Mouse (Mus musculus) liver, adult 2 months (tissue): ENCODE measurements around the gene Rap1gap2. TPM values are rescaled to one million over a fixed set of nuclear protein-coding genes. Genes with fewer than 3 reads are reported as not detected.

Experiments used
- DNase-seq: peaks from one replicate; pipeline ENCODE4 v3.0.0-alpha.2; 2011; ENCODE audit warnings: low read depth, low spot score; ENCODE audit errors: extremely low read depth
- H3K27ac ChIP-seq: fragments of 200-500 bp; replicated peaks from 2 replicates; pipeline ENCODE4 v1.5.1; 2012; ENCODE audit warnings: low read depth, mild to moderate bottlenecking, control low read depth, inconsistent platforms, low read length; ENCODE audit not compliant: insufficient read depth
- H3K27me3 ChIP-seq: fragments of 200-500 bp; 2 replicates; pipeline ENCODE4 v1.6.1; 2012; ENCODE audit warnings: mild to moderate bottlenecking, moderate library complexity, low read length, inconsistent platforms; ENCODE audit not compliant: control insufficient read depth, insufficient read depth
- H3K36me3 ChIP-seq: fragments of 200-500 bp; 2 replicates; pipeline ENCODE4 v1.6.1; 2012; ENCODE audit warnings: low read length, inconsistent platforms; ENCODE audit not compliant: control insufficient read depth, insufficient read depth
- H3K4me1 ChIP-seq: fragments of 200-500 bp; 2 replicates; pipeline ENCODE4 v1.6.1; 2011; ENCODE audit warnings: low read length; ENCODE audit not compliant: control insufficient read depth, insufficient read depth
- H3K4me3 ChIP-seq: fragments of 200-500 bp; 2 replicates; pipeline ENCODE4 v1.5.1; 2011; ENCODE audit warnings: low read depth, mild to moderate bottlenecking, control low read depth, low read length, moderate library complexity; ENCODE audit not compliant: insufficient read depth
- H3K79me2 ChIP-seq: fragments of 200-500 bp; 2 replicates; pipeline ENCODE4 v1.6.1; 2012; ENCODE audit warnings: inconsistent platforms, mild to moderate bottlenecking, low read length, moderate library complexity; ENCODE audit not compliant: control insufficient read depth, insufficient read depth
- H3K9ac ChIP-seq: fragments of 200-500 bp; 2 replicates; pipeline ENCODE4 v1.6.1; 2012; ENCODE audit warnings: low read depth, mild to moderate bottlenecking, control low read depth, inconsistent platforms, low read length
- CTCF ChIP-seq: fragments of 200-500 bp; IDR thresholded peaks from 2 replicates; pipeline ENCODE4 v1.5.1; 2011; ENCODE audit warnings: low read depth, low read length, control low read depth
- POLR2A ChIP-seq: fragments of 200-500 bp; IDR thresholded peaks from 2 replicates; pipeline ENCODE4 v1.6.1; 2011; ENCODE audit warnings: low read length, control low read depth; ENCODE audit not compliant: insufficient read depth; ENCODE audit errors: extremely low read depth
- WGBS: fragments of 180-500 bp; shearing (Covaris S2); methylation state at CpG from one replicate; pipeline ENCODE4 v1.1.7; 2018; 5-methylcytosine and 5-hydroxymethylcytosine counted together
- polyA plus RNA-seq: library from polyadenylated mRNA; depleted of rRNA; stranded (reverse); fragments of >200 nt; gene quantifications from 2 replicates; pipeline ENCODE4 v1.2.3, GENCODE M21; 2012
- total RNA-seq: library from RNA; depleted of rRNA; stranded (reverse); fragments of >200 nt; gene quantifications from 2 replicates; pipeline ENCODE4 v1.2.3, GENCODE M21; 2014

The Rap1gap2 gene
- total and polyA plus RNA-seq, 2 experiments, result 0.46 to 0.48 TPM

GRCm38 (mm10) chr11:74459651-74460050 is 151.1 kb downstream of the Rap1gap2 start:
- H3K9ac ChIP-seq, result no peak overlapping the region
- no peak for TF ChIP-seq POLR2A
- WGBS, result 79% methylated on average over 8 of the region's 8 CpGs
- H3K79me2 ChIP-seq, result no peaks in the 10 kb centered on the region
- no peak for DNase-seq
- H3K4me3 ChIP-seq, result no peak overlapping the region
- H3K27ac ChIP-seq, result no peak overlapping the region
- H3K36me3 ChIP-seq, result no peaks in the 10 kb centered on the region
- no peaks in the 10 kb centered on the region for H3K27me3 ChIP-seq
- H3K4me1 ChIP-seq, result no peaks in the 10 kb centered on the region

GRCm38 (mm10) chr11:74458400-74458799 is 152.3 kb downstream of the Rap1gap2 start:
- Histone ChIP-seq H3K4me1 (no peaks in the 10 kb centered on the region), H3K27ac (no peak overlapping the region), H3K9ac (no peak overlapping the region), H3K27me3 (no peaks in the 10 kb centered on the region), H3K4me3 (no peak overlapping the region), H3K79me2 (no peaks in the 10 kb centered on the region), H3K36me3 (no peaks in the 10 kb centered on the region)
- TF ChIP-seq CTCF (no peak), POLR2A (no peak)
- no peak for DNase-seq
- WGBS, result 92% methylated on average over 3 of the region's 3 CpGs

DNA sequence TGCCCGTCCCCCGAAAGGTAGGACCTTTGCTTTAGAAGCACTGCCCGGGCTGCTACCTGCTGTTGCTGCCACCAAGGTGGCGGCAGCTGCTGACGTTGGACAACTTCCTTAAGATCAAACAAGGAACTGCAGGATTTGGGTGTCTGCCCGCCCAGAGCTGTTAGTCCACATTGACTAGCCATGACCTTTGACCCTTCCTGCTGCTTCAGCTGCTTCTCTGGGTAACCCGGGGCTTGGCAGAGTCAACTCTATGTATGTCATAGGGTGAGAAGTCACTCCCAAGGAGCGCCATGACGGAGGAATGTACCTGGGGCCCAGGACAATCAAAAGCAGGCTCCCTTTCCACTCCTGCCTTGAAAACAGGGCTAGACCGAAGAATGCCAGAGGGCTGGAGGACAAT is 153.5 kb downstream of the Rap1gap2 start:
- peak; percentile 2 for DNase-seq
- Histone ChIP-seq H3K4me1 (no peaks in the 10 kb centered on the region), H3K36me3 (no peaks in the 10 kb centered on the region), H3K27me3 (no peaks in the 10 kb centered on the region), H3K9ac (no peak overlapping the region), H3K4me3 (no peak overlapping the region), H3K27ac (no peak overlapping the region), H3K79me2 (no peaks in the 10 kb centered on the region)
- TF ChIP-seq POLR2A (no peak), CTCF (no peak)
- 66% methylated on average over 10 of the region's 10 CpGs for WGBS

GRCm38 (mm10) chr11:74448556-74448955 is 162.2 kb downstream of the Rap1gap2 start:
- Histone ChIP-seq H3K27me3 (no peaks in the 10 kb centered on the region), H3K4me1 (no peaks in the 10 kb centered on the region), H3K36me3 (no peaks in the 10 kb centered on the region), H3K9ac (no peak overlapping the region), H3K27ac (no peak overlapping the region), H3K4me3 (no peak overlapping the region), H3K79me2 (no peaks in the 10 kb centered on the region)
- TF ChIP-seq POLR2A, result no peak
- TF ChIP-seq CTCF, result no peak
- no peak for DNase-seq
- WGBS, result 92% methylated on average over 4 of the region's 4 CpGs

GRCm38 (mm10) chr11:74447991-74448403 is 162.7 kb downstream of the Rap1gap2 start:
- TF ChIP-seq CTCF, result no peak
- Histone ChIP-seq H3K36me3 (no peaks in the 10 kb centered on the region), H3K27me3 (no peaks in the 10 kb centered on the region), H3K4me3 (no peak overlapping the region), H3K9ac (no peak overlapping the region), H3K4me1 (no peaks in the 10 kb centered on the region), H3K27ac (no peak overlapping the region), H3K79me2 (no peaks in the 10 kb centered on the region)
- no peak for DNase-seq
- 94% methylated on average over 6 of the region's 6 CpGs for WGBS

DNA sequence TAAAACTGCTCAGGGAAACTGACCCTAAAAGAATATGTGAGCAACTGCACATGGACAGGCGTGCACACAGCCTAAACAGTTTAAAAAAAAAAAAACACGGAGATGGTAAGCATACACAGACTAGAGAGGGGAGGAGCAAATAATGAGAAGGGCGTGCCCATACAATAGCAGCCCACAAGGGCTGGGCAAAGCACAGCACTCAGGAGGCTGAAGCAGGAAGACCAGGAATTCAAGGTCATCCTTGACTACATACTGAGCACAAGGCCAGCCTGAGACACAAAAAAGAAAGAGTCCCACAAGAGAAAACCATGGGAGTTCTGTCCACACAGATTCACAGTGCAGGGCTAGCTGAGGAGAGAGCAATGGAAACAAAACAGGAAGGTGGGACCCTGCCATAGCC is 165.1 kb downstream of the Rap1gap2 start:
- Histone ChIP-seq H3K9ac (no peak overlapping the region), H3K36me3 (no peaks in the 10 kb centered on the region), H3K27me3 (no peaks in the 10 kb centered on the region), H3K27ac (no peak overlapping the region), H3K4me1 (no peaks in the 10 kb centered on the region), H3K79me2 (no peaks in the 10 kb centered on the region), H3K4me3 (no peak overlapping the region)
- WGBS, result 85% methylated on average over 3 of the region's 3 CpGs
- no peak for DNase-seq
- no peak for TF ChIP-seq CTCF
- TF ChIP-seq POLR2A, result no peak
